ENCODE assay signal across 8 mouse cellular contexts in genomic region chr2:136057861-136058331, GRCm38 (mm10). TPM values are rescaled to one million over a fixed set of nuclear protein-coding genes. Genes with fewer than 3 reads are reported as not detected.
DNase-seq lines count a peak whose midpoint lies in the region; ATAC-seq and TF ChIP-seq lines count a peak whose summit lies in the region.

No protein-coding gene starts in this region.

- H3K4me3 ChIP-seq in lung, postnatal 0 days (ENCODE audit: low read depth, low read length), result no peak overlapping the region
- no peak overlapping the region for H3K4me3 ChIP-seq in lung, adult 2 months (replicated peaks; ENCODE audit: extremely low read depth, low read depth, low read length)
- peak overlapping the region; percentile 56 for H3K4me3 ChIP-seq in hindbrain, embryonic 13.5 days
- H3K4me3 ChIP-seq in midbrain, embryonic 15.5 days, result peak overlapping the region; percentile 38

- 6% methylated on average over 18 of the region's 19 CpGs for WGBS in lung, postnatal 0 days
- WGBS in lung, adult 2 months, result 6% methylated on average over 19 of the region's 19 CpGs
- 3% methylated on average over 19 of the region's 19 CpGs for WGBS in hindbrain, embryonic 13.5 days
- 4% methylated on average over 19 of the region's 19 CpGs for WGBS in midbrain, embryonic 15.5 days

- DNase-seq in cerebellum, postnatal 10 days, result peak; percentile 26 to 48
- DNase-seq in cerebellum, adult 11 months, result no peak
- peak; percentile 11 for DNase-seq in lung, postnatal 0 days (ENCODE audit: low spot score)
- no peak for DNase-seq in lung, adult 2 months
- no peak for DNase-seq in gastrocnemius, postnatal 14 days
- DNase-seq in adrenal gland, adult (ENCODE audit: inconsistent age in 2 of 2, low spot score in 1 of 2), result no peak

- TF ChIP-seq EP300 in lung, postnatal 0 days (IDR thresholded peaks at IDR 0.05), result no peak

- H3K27me3 ChIP-seq in lung, postnatal 0 days (replicated peaks; ENCODE audit: insufficient read depth, low read length), result peaks cover 16% of the 10 kb centered on the region
- peaks cover 34% of the 10 kb centered on the region for H3K27me3 ChIP-seq in hindbrain, embryonic 13.5 days
- peaks cover 15% of the 10 kb centered on the region for H3K27me3 ChIP-seq in midbrain, embryonic 15.5 days (replicated peaks)

- no peak; the same call in 1 of the 2 replicates for ATAC-seq in lung, postnatal 0 days
- ATAC-seq in hindbrain, embryonic 13.5 days (ENCODE audit: low FRiP score), result peak; percentile 71
- peak; percentile 79 for ATAC-seq in midbrain, embryonic 15.5 days (replicated peaks)

- intact Hi-C loops in gastrocnemius, postnatal 14 days (cut with DNase I; ENCODE audit: low total_unique reads), result no loop called here

- H3K9me3 ChIP-seq in lung, postnatal 0 days (ENCODE audit: low read length), result no peaks in the 10 kb centered on the region
- H3K9me3 ChIP-seq in hindbrain, embryonic 13.5 days, result no peaks in the 10 kb centered on the region
- H3K9me3 ChIP-seq in midbrain, embryonic 15.5 days, result no peaks in the 10 kb centered on the region

- H3K9ac ChIP-seq in lung, postnatal 0 days (replicated peaks; ENCODE audit: low read depth), result no peak overlapping the region
- peak overlapping the region; percentile 90 for H3K9ac ChIP-seq in hindbrain, embryonic 13.5 days
- peak overlapping the region; percentile 13; the same call in 1 of the 2 replicates for H3K9ac ChIP-seq in midbrain, embryonic 15.5 days

- no peak for TF ChIP-seq POLR2A in lung, adult 2 months (IDR thresholded peaks at IDR 0.05; ENCODE audit: borderline replicate concordance, extremely low read depth, low read depth, low read length)

- no peak for TF ChIP-seq CTCF in lung, postnatal 0 days (IDR thresholded peaks at IDR 0.05)
- TF ChIP-seq CTCF in lung, adult 2 months (IDR thresholded peaks at IDR 0.05; ENCODE audit: insufficient read depth, low read length), result no peak

- H3K4me1 ChIP-seq in lung, postnatal 0 days (ENCODE audit: insufficient read depth, low read depth, low read length), result no peaks in the 10 kb centered on the region
- no peaks in the 10 kb centered on the region for H3K4me1 ChIP-seq in lung, adult 2 months (ENCODE audit: control insufficient read depth, insufficient read depth, low read length)
- H3K4me1 ChIP-seq in hindbrain, embryonic 13.5 days (replicated peaks), result peaks cover 19% of the 10 kb centered on the region
- peaks cover 21% of the 10 kb centered on the region for H3K4me1 ChIP-seq in midbrain, embryonic 15.5 days

- H3K27ac ChIP-seq in lung, postnatal 0 days (ENCODE audit: low read length), result no peak overlapping the region
- H3K27ac ChIP-seq in hindbrain, embryonic 13.5 days, result peak overlapping the region; percentile 98
- no peak overlapping the region for H3K27ac ChIP-seq in midbrain, embryonic 15.5 days

- no peak overlapping the region for H3K4me2 ChIP-seq in lung, postnatal 0 days (replicated peaks; ENCODE audit: low read depth, low read length)
- peak overlapping the region; percentile 66 for H3K4me2 ChIP-seq in hindbrain, embryonic 13.5 days
- H3K4me2 ChIP-seq in midbrain, embryonic 15.5 days, result peak overlapping the region; percentile 76

- H3K36me3 ChIP-seq in lung, postnatal 0 days (ENCODE audit: insufficient read depth, low read length), result no peaks in the 10 kb centered on the region
- H3K36me3 ChIP-seq in hindbrain, embryonic 13.5 days, result no peaks in the 10 kb centered on the region
- no peaks in the 10 kb centered on the region for H3K36me3 ChIP-seq in midbrain, embryonic 15.5 days (replicated peaks)

RNA-seq across cellular contexts. Expression of gene Lamp5, which starts 5.9 kb away (rescaled TPM):
- not detected in 2 replicates for polyA plus RNA-seq in lung, postnatal 0 days (2015; fragmentation: Nextera tagmentation; extraction: Ambion mirVana)
- polyA plus RNA-seq in lung, adult 2 months (2012; rRNA removed), result not detected in 2 replicates
- polyA plus RNA-seq in hindbrain, embryonic 13.5 days (2015; fragmentation: Nextera tagmentation; extraction: Ambion mirVana), result 248 and 255 TPM in 2 replicates
- 7.1 TPM in 2 replicates for polyA plus RNA-seq in midbrain, embryonic 15.5 days (2015; fragmentation: Nextera tagmentation; extraction: Ambion mirVana)
- not detected for total RNA-seq in gastrocnemius, postnatal 14 days (2021)

Comparison
In these comparisons a context has a peak if more than half of its experiments do, and no peak if none do; other contexts are left out.
1. DNase-seq: peak in cerebellum, postnatal 10 days (2 of 2) and lung, postnatal 0 days (single experiment); none in cerebellum, adult 11 months (single experiment), lung, adult 2 months (single experiment), gastrocnemius, postnatal 14 days (single experiment) and adrenal gland, adult (0 of 2).
2. H3K4me3 ChIP-seq: peak in hindbrain, embryonic 13.5 days (single experiment) and midbrain, embryonic 15.5 days (single experiment); none in lung, postnatal 0 days (single experiment) and lung, adult 2 months (single experiment).
3. RNA of gene Lamp5, which starts 5.9 kb away (polyA plus RNA-seq): 248 to 255 TPM in hindbrain, embryonic 13.5 days; 7.1 TPM in midbrain, embryonic 15.5 days, not detected in lung, postnatal 0 days and not detected in lung, adult 2 months; every median in the first group is over 10 times any median in the second.